ENCODE assay signal across 20 mouse cellular contexts in the genomic region with DNA sequence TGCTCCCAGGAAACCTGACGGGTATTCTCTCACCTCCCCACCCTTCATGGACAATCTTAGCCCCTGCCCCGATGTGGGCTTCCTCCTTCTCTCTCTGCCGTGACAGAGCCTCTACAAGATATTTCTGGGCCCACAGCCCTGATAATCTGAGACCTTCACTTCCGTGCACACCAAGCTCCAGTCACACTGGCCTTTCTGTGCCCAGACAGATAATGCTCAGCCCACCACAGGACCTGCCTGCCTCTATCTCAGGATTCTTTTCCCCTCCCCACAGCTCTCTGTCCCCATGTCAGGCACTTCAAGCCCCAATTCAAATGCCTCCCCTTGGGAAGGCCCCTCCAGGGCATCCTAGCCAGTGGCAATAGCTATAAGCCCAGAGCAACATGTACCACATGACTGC. TPM values are rescaled to one million over a fixed set of nuclear protein-coding genes. Genes with fewer than 3 reads are reported as not detected.
DNase-seq lines count a peak whose midpoint lies in the region; ATAC-seq and TF ChIP-seq lines count a peak whose summit lies in the region.
"Had no signal": no experiment of that assay in that cellular context is flagged by ENCODE, and none has a peak within 500 bp of the region (broad histone marks: within the 10 kb centered on the region; RNA-seq: fewer than 3 reads in every experiment).

No protein-coding gene starts in this region.

- no peaks in the 10 kb centered on the region for H3K9me3 ChIP-seq in heart, embryonic 10.5 days
- H3K9me3 ChIP-seq in liver, embryonic 12.5 days (replicated peaks) = no peaks in the 10 kb centered on the region
- H3K9me3 ChIP-seq in CH12.LX (replicated peaks; ENCODE audit: low read length) = no peaks in the 10 kb centered on the region
- no peaks in the 10 kb centered on the region for H3K9me3 ChIP-seq in embryonic facial prominence, embryonic 12.5 days
- H3K9me3 ChIP-seq: hindbrain, embryonic 15.5 days; intestine, embryonic 15.5 days; neural tube, embryonic 12.5 days had no signal

- no peak overlapping the region for H3K4me2 ChIP-seq in liver, embryonic 12.5 days
- no peak overlapping the region for H3K4me2 ChIP-seq in CH12.LX (ENCODE audit: insufficient read depth, low read depth, poor library complexity, severe bottlenecking)
- no peak overlapping the region for H3K4me2 ChIP-seq in embryonic facial prominence, embryonic 12.5 days (replicated peaks)
- H3K4me2 ChIP-seq: hindbrain, embryonic 15.5 days; intestine, embryonic 15.5 days; neural tube, embryonic 12.5 days had no signal

- no peak for TF ChIP-seq POLR2A in CH12.LX (IDR thresholded peaks at IDR 0.05; ENCODE audit: low read depth, low read length)

- no peak overlapping the region for H3K9ac ChIP-seq in liver, embryonic 12.5 days
- H3K9ac ChIP-seq in CH12.LX (ENCODE audit: insufficient read depth, low read depth) = no peak overlapping the region
- no peak overlapping the region for H3K9ac ChIP-seq in embryonic facial prominence, embryonic 12.5 days
- H3K9ac ChIP-seq: hindbrain, embryonic 15.5 days; intestine, embryonic 15.5 days; neural tube, embryonic 12.5 days had no signal

- TF ChIP-seq RAD21 in CH12.LX (IDR thresholded peaks at IDR 0.05; ENCODE audit: low read depth, low read length) = no peak

- TF ChIP-seq CTCF in CH12.LX (conservative IDR thresholded peaks at IDR 0.05 in 1 of 2, IDR thresholded peaks at IDR 0.05 in 1 of 2; ENCODE audit: low read depth in 2 of 2, low read length in 2 of 2) = no peak

- H3K36me3 ChIP-seq in heart, embryonic 10.5 days = no peaks in the 10 kb centered on the region
- no peaks in the 10 kb centered on the region for H3K36me3 ChIP-seq in liver, embryonic 12.5 days
- peaks cover 0 to 5% of the 10 kb centered on the region in 2 experiments for H3K36me3 ChIP-seq in CH12.LX (replicated peaks in 1 of 2; ENCODE audit: control insufficient read depth in 1 of 2, insufficient read depth in 1 of 2, low read length in 1 of 2)
- 0 out of 2 replicates have a peak, but pooled peaks cover 7% of the 10 kb centered on the region for H3K36me3 ChIP-seq in embryonic facial prominence, embryonic 12.5 days
- H3K36me3 ChIP-seq: hindbrain, embryonic 15.5 days; intestine, embryonic 15.5 days; neural tube, embryonic 12.5 days had no signal

- peak; percentile 23; the same call in 1 of the 2 replicates for ATAC-seq in liver, embryonic 12.5 days
- ATAC-seq in embryonic facial prominence, embryonic 12.5 days (ENCODE audit: insufficient number of reproducible peaks, insufficient read depth, low FRiP score, low TSS enrichment) = no peak
- ATAC-seq: forebrain, embryonic 14.5 days; intestine, embryonic 15.5 days; lung, postnatal 0 days had no signal

- no peak for DNase-seq in heart, embryonic 10.5 days (ENCODE audit: low spot score)
- DNase-seq in heart, postnatal 36 days = no peak
- DNase-seq in liver (no peak), CH12.LX (ENCODE audit: extremely low read depth) (peak; percentile 37)
- no peak for DNase-seq in frontal cortex, postnatal 36 days (ENCODE audit: low spot score in 2 of 2)
- DNase-seq in natural killer cell, adult 2 months (ENCODE audit: low spot score in 2 of 2) = no peak
- DNase-seq: cerebellum, adult 18-20 months; cerebellum, postnatal 36 days; gastrocnemius, postnatal 36 days; kidney, adult 9 months; kidney, postnatal 25 days; layer of hippocampus, adult 9-11 months; thymus, postnatal 4 days had no signal

- H3K27me3 ChIP-seq in heart, embryonic 10.5 days (ENCODE audit: insufficient read depth, poor library complexity, severe bottlenecking) = peaks cover 99% of the 10 kb centered on the region
- H3K27me3 ChIP-seq in liver, embryonic 12.5 days (replicated peaks) = peaks cover 98% of the 10 kb centered on the region
- peaks cover 3% of the 10 kb centered on the region for H3K27me3 ChIP-seq in CH12.LX (replicated peaks)
- peaks cover 17% of the 10 kb centered on the region for H3K27me3 ChIP-seq in embryonic facial prominence, embryonic 12.5 days

- intact Hi-C loops in heart, postnatal 36 days (cut with DNase I) = no loop called here

- TF ChIP-seq EP300 in CH12.LX (IDR thresholded peaks at IDR 0.05; ENCODE audit: low read length) = no peak

- H3K4me3 ChIP-seq in heart, embryonic 10.5 days = no peak overlapping the region
- H3K4me3 ChIP-seq in liver, embryonic 12.5 days = no peak overlapping the region
- no peak overlapping the region for H3K4me3 ChIP-seq in CH12.LX (replicated peaks in 1 of 3; ENCODE audit: low read depth in 2 of 3, low read length in 2 of 3, poor library complexity in 1 of 3)
- H3K4me3 ChIP-seq in embryonic facial prominence, embryonic 12.5 days = no peak overlapping the region
- H3K4me3 ChIP-seq: hindbrain, embryonic 15.5 days; intestine, embryonic 15.5 days; neural tube, embryonic 12.5 days had no signal

- dilution Hi-C loops in CH12.LX (cut with MboI; ENCODE audit: extremely low pct_ligation_motif_present, extremely low pct_unique_long_range_greater_than_20kb, low sequenced_read_pairs) = no loop called here

- in situ Hi-C loops in CH12.LX (cut with MboI; ENCODE audit: low pct_ligation_motif_present, low pct_unique_long_range_greater_than_20kb, low sequenced_read_pairs) = loop anchor here (5.0 kb wide), 1 partner anchor 39 kb away; no protein-coding TSS in a partner anchor

- peak overlapping the region; percentile 18 for H3K27ac ChIP-seq in heart, embryonic 10.5 days
- H3K27ac ChIP-seq in liver, embryonic 12.5 days = no peak overlapping the region
- no peak overlapping the region for H3K27ac ChIP-seq in CH12.LX (ENCODE audit: insufficient read depth, low read depth)
- 0 out of 2 replicates have a peak overlapping the region, but pooled peaks have one; percentile 17 for H3K27ac ChIP-seq in embryonic facial prominence, embryonic 12.5 days
- H3K27ac ChIP-seq: hindbrain, embryonic 15.5 days; intestine, embryonic 15.5 days; neural tube, embryonic 12.5 days had no signal

- peaks cover 86% of the 10 kb centered on the region for H3K4me1 ChIP-seq in heart, embryonic 10.5 days
- H3K4me1 ChIP-seq in liver, embryonic 12.5 days = peaks cover 6% of the 10 kb centered on the region; the same call in 1 of the 2 replicates
- H3K4me1 ChIP-seq in CH12.LX (ENCODE audit: control insufficient read depth in 1 of 2, insufficient read depth in 2 of 2) = peaks cover 2 to 48% of the 10 kb centered on the region in 2 experiments; a peak in 2 of 4 replicates
- peaks cover 91% of the 10 kb centered on the region for H3K4me1 ChIP-seq in embryonic facial prominence, embryonic 12.5 days

- no peaks in the 10 kb centered on the region for H3K79me2 ChIP-seq in CH12.LX (replicated peaks; ENCODE audit: control insufficient read depth, extremely low read depth, insufficient read depth, poor library complexity, severe bottlenecking)

- WGBS in heart, embryonic 10.5 days = 34% methylated on average over 4 of the region's 4 CpGs
- 6% methylated on average over 4 of the region's 4 CpGs for WGBS in liver, embryonic 12.5 days (ENCODE audit: insufficient replicate concordance)
- 65% methylated on average over 4 of the region's 4 CpGs for WGBS in embryonic facial prominence, embryonic 12.5 days

TF ChIP-seq in CH12.LX, 34 proteins besides CTCF, POLR2A, EP300 and RAD21:
- TF ChIP-seq KAT2A (IDR thresholded peaks at IDR 0.05; ENCODE audit: insufficient replicate concordance, low read length) (no peak), BHLHE40 (IDR thresholded peaks at IDR 0.05; ENCODE audit: low read depth, low read length) (no peak), MAFK (IDR thresholded peaks at IDR 0.05; ENCODE audit: insufficient replicate concordance, low read length) (no peak), TCF12 (IDR thresholded peaks at IDR 0.05; ENCODE audit: low read depth, low read length) (no peak), IRF4 (IDR thresholded peaks at IDR 0.05; ENCODE audit: low read depth, low read length) (no peak), E2F4 (IDR thresholded peaks at IDR 0.05; ENCODE audit: insufficient replicate concordance, low read depth, low read length) (no peak), ZNF384 (IDR thresholded peaks at IDR 0.05; ENCODE audit: low read depth, low read length) (no peak), MXI1 (IDR thresholded peaks at IDR 0.05; ENCODE audit: low read depth, low read length) (no peak), UBTF (IDR thresholded peaks at IDR 0.05; ENCODE audit: low read depth, low read length) (no peak), JUND (conservative IDR thresholded peaks at IDR 0.05; ENCODE audit: low read depth, low read length) (no peak), PAX5 (IDR thresholded peaks at IDR 0.05; ENCODE audit: low read length) (no peak), MAZ (IDR thresholded peaks at IDR 0.05; ENCODE audit: low read depth, low read length) (no peak), ETS1 (conservative IDR thresholded peaks at IDR 0.05; ENCODE audit: low read depth, low read length) (no peak), ZMIZ1 (IDR thresholded peaks at IDR 0.05; ENCODE audit: low read depth, low read length) (no peak), GABPA (IDR thresholded peaks at IDR 0.05; ENCODE audit: insufficient replicate concordance, low read depth, low read length) (no peak), ELF1 (IDR thresholded peaks at IDR 0.05; ENCODE audit: low read depth, low read length) (no peak), MEF2A (IDR thresholded peaks at IDR 0.05; ENCODE audit: borderline replicate concordance, low read depth, low read length) (no peak), USF1 (IDR thresholded peaks at IDR 0.05; ENCODE audit: low read depth, low read length) (no peak), HCFC1 (IDR thresholded peaks at IDR 0.05; ENCODE audit: low read depth, low read length) (no peak)

RNA-seq across cellular contexts. Expression of gene Tcf20, which starts 31.0 kb away (rescaled TPM):
- polyA plus RNA-seq in heart, embryonic 10.5 days (2016; fragmentation: Nextera tagmentation; extraction: Ambion mirVana) = 4.0 and 6.0 TPM in 2 replicates
- 10 to 100 TPM; 56.1 to 56.7 TPM for total RNA-seq in heart, postnatal 36 days (2021)
- polyA plus RNA-seq in liver, embryonic 12.5 days (2016; fragmentation: Nextera tagmentation; extraction: Ambion mirVana) = 3.9 and 4.0 TPM in 2 replicates
- total RNA-seq in CH12.LX (2012; rRNA removed) (47.2 and 49.2 TPM in 2 replicates), CH12.LX (2014; rRNA removed) (26.0 and 27.0 TPM in 2 replicates)
- polyA plus RNA-seq in CH12.LX (2012; ENCODE audit: insufficient read length, low read depth) = 28.5 and 29.0 TPM in 2 replicates
- polyA plus RNA-seq in embryonic facial prominence, embryonic 12.5 days (2016; fragmentation: Nextera tagmentation; extraction: Ambion mirVana) = 13.9 and 15.1 TPM in 2 replicates

Comparison
In these comparisons a context has a peak if more than half of its experiments do, and no peak if none do; other contexts are left out.
1. H3K27ac ChIP-seq: peak in heart, embryonic 10.5 days (single experiment) and embryonic facial prominence, embryonic 12.5 days (single experiment); none in liver, embryonic 12.5 days (single experiment) and CH12.LX (single experiment).